Mouse (Mus musculus): ENCODE measurements around the gene Nagpa. TPM values are rescaled to one million over a fixed set of nuclear protein-coding genes. Genes with fewer than 3 reads are reported as not detected.

Nagpa gene
- total RNA-seq, 2 experiments from 2014 or later = 7.0 to 7.4 TPM

DNA sequence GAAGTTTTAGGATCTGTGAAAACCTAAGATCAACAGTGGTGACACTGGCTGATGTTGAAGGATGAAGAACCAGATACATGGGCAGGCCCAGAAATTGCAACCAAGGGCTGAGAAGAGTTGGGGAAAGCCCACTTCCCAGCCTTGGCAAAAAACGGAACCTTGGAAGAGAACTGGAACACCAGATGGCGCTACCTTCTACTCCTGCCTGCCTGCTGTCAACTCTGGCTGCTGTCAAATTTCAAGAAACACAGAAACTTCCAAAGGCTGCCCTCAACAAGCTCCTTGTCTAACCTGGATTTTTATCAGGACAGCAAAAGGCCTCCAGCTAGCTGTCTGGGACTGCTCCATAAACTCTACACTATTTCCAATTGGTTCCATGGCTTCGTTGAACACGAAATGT, 1.1 kb downstream of the Nagpa start:
- DNase-seq = no peak

- no peak for DNase-seq
Measured at GRCm38 (mm10) chr16:5195080-5195479, 8.7 kb downstream of the Nagpa start.

DNA sequence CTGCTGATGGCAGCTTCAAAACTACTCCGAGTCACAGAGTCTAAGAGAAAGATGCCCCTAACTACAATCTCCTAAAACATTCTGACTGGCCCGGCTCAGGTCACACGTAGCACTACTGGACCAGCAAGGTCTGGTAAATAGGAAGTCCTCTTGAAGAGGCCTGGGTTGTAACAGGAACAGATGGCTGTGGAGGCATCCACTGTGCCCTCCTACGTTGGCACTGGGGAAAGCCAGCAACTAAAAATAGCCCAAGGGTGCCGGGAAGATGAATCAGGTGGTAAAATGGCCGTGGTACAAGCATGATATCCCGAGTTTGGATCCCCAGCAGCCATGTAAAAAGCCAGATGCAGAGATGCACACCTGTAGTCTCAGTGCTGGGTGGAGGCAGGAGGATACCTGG, 17.6 kb downstream of the Nagpa start:
- DNase-seq = peak; percentile 49

DNA sequence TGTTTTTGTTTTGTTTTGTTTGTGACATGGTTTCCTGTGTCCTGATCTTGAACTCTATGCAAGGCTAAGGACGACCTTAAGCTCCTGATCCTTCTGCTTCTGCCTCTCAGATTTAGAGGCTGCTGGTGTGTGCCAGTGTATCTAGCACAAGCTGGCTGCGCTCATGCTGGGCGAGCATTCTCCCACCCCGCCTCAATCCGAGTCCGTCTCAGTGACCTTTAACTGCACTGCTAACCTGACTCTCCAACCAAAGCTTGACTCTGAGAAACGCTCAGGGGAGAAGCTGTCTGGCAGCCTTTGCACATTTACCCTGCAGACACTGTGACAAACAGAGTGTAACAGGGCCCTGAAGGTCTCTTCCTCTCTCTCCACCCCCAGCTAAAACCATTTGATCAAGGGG, 18.1 kb downstream of the Nagpa start:
- DNase-seq = peak; percentile 71

DNA sequence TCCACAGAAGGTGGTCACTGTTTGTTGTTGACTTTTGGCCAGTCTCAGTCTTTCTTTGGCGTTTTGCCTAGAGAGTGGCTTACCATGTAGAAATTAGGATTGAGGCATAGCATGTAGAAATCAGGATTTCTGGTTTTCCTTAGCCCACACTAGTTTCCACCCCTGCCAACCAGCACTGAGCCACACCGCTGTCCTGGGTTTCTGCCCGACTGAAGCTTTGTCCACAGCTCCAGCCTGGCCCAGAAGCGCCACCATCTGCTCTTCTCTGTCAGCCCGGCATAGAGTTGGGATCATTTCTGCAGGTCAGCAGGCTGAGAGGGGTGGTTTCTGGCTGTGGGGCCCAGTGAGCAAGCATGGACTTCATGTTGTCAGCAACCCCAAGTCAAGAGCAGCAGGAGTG, 18.9 kb downstream of the Nagpa start:
- peak; percentile 43 for DNase-seq

- DNase-seq = no peak
Measured at GRCm38 (mm10) chr16:5184101-5184500, 19.7 kb downstream of the Nagpa start.

DNA sequence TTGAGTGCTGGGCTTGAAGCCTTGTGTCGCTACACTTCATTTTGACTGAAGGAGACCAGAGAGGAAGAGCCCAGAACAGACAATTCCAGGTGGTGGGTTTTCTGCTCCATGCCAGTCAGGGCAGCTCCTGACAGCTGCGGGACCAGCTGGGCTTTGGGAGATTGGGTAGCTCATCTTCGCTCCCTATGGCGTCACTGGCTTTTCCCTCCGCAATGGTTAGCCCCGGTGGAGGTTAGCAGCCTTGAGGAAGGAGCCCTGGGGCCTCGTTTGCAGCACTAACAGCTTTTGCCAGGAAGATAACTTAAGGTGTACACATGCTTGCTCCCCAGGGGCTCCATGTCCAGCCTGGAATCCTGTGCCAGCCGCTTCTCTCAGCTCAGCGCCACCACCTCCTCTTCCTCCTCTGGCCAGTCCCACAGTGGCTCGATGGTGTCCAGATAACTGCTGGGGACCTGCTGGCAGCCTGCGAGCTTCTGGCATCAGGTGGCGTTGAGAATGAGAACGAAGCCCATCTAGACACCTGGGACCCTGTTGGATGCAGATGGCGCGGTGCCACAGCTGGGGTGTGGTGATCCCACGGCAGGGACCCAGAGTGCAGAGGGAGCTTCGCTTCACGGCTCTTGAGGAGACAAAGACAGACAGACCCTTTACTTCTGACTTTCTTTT, 20.4 kb downstream of the Nagpa start:
- DNase-seq = no peak

GRCm38 (mm10) chr16:5172636-5173035, 31.2 kb downstream of the Nagpa start:
- DNase-seq = peak; percentile 63

GRCm38 (mm10) chr16:5168829-5169228, 35.0 kb downstream of the Nagpa start:
- peak; percentile 60 for DNase-seq

DNA sequence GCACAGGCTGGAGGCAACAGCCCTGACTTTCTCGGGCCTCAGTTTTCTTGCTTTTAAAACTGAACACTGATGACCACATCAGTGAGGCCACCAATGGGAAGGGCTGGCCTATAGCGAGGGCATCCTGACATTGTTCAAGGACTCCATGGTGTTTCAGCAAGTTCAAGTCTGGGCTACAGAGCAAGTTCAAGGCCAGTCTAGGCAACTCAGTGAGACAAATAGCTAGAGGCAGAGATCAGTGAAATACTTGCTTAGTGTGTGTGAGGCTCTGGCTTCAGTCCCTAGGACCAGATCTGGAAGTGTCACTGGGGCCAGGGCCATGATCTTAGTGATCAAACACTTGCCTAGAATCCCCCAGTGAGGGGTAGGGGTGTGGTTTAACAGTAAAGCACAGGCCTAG, 35.8 kb downstream of the Nagpa start:
- no peak for DNase-seq

DNA sequence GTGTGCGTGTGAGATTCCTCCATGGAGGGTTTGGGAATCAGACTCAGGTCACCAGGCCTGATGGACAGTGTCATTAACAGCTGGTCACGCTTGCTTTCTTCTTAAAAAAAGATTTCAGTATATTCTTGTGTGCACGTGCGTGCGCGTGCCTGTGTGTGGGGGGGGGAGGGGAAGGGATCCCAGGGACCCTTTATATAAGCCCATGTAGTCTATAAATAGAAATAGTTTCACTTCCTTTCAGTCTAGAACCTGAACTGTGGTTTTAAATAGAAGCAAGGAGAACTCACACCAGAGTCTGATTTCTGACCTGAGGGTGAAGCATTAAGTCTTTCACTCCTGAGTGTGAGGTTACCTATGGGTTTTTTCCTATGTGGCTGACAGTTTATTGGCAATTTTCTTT, 39.5 kb downstream of the Nagpa start:
- no peak for DNase-seq

DNA sequence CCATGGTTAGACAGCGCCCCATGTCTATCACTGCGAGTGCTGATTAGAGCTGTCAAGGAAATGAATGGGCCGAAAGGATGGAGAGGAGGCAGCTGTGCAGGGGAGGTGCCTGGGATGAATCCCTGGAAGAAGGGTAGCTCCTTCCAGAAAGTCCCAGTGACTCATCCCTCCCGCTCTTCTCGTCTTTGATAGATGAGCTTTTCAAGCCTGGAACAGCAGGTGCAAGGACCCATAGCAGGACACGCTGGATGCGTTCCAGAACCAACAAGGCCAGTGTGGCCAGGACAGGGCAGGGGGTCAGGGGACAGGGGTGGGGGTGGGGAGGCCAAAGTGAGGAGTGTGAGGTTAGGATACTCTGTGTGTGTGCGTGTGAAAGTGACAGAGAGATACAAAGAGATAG, 44.6 kb downstream of the Nagpa start:
- DNase-seq = no peak

DNA sequence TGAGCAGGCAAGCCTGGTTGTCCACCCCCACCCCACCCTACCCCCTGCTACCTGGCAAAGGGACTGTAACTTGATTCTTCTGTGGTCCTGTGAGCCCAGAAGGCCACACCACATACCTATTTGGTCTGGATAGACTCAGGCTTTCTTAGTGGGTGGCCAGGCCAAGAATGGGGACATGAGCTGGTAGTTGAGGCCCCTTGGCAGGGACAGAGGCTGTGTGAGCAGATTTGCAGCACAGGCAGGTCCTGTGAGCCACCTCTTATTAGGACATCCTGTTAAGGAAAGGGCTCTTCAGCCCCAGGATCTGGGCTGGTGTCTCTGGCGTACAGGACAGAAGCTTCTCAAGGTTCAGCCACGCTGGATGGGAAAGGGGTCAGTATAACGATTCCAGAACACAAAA, 46.7 kb downstream of the Nagpa start:
- DNase-seq = peak; percentile 78

DNA sequence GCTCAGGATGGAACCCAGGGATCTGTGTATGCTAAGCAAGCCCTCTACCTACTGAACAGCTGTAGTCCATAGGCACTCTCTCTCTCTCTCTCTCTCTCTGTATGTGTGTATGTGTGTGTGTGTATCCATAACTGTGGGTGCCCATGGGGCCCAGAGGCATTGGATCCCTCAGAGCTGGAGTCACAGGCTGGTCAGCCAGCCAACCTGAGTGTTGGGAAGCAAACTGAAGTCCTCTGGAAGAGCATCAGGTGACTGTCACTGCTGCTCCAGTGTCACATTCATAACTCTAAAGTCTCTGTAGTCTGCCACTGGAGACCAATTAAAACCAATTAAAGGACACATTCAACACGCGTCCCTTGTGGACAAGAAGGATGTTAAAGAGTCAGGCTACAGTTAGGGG, 47.3 kb downstream of the Nagpa start:
- DNase-seq = no peak

DNA sequence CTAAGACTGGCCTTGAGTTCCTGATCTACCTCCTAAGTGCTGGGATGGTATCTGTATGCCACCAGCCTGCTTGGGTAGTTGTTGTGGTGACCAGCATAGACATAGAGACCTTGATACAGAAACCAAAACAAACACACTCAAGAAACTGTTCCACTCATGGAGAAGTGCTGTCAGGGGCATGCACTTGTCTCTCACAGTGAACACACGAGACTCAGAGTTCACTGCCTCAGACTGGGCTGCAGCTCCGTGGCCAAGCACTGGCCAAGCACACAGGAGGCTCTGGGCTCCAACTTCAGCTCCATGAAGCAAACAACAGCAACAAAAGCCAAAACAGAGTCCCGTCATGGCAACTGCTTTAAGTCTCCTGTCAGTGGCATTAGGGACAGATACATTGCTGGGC, 48.8 kb downstream of the Nagpa start:
- no peak for DNase-seq

DNA sequence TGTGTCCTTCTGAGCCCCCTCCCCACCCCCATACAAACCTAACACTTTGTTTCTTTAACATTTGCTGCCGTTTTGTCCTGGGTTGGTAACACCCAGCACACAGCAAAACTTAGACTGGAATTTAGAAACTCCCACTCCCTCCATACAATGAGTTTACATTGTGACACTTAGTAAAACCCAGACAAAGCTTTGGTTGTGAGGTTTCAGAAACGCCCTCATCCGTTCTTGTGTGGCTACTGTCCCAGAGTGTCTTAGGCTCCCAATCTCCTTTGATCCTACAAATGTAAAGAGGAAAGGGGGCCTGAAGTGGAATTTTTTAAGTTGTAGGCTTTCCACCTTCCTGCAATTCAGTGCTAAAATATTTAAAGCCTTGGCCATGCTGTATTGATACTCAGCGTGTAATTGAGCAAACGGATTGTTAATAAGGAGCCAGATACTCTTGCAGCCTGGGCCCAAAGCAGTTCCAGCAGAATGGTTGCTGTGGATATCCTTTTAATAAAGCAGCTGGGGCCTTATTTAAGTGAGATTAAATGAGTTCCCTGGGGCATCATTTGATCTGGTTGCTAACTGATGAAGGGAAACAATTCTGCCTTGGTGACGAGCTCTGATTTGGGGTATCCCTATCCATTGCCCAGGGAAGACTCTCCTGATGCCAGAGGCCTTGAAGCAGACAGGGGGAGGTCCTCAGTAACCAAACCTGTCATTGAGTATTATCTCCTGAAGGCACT, 50.3 kb downstream of the Nagpa start:
- no peak for DNase-seq

GRCm38 (mm10) chr16:5150544-5150943, 53.3 kb downstream of the Nagpa start:
- no peak for DNase-seq

GRCm38 (mm10) chr16:5147037-5147385, 56.8 kb downstream of the Nagpa start, which contains the start of gene Sec14l5:
TSS of gene Sec14l5 (plus strand) at chr16:5147109.
- no peak for DNase-seq

DNA sequence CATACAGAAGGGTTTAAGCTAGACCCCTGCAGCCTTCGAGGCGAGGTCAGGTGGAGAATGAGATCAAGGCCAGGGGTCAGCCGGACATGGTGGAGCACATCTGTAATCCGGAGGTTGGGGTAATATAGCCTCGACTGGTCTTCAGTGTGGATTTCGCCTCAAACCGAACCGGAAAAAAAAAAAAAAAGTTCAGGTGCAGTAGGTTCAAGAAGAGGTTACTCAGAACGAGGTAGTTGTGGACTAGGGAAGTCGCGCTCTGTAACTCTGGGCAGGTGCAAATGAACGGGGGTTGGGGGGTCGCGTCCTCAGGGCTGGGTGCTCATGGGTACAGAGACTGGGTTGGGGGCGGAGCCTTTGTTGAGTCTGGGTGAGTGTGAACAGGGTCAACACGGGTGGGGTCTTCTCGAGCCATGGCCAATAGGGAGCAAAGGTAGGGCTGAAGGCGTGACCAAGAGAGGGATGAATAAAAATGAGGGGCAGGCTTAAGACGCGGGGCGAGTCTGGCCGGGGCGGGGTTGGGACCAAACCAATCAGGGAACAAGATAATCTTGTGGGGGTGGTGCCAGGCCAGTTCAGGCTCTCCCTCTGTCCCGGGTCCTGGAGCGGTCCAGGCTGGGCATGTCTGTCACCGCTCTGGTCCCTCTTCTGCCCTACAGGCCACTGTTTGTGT, 57.3 kb downstream of the Nagpa start:
- DNase-seq = peak; percentile 81

GRCm38 (mm10) chr16:5145570-5145969, 58.2 kb downstream of the Nagpa start:
- DNase-seq = no peak
